Mouse (Mus musculus) heart, postnatal 4 days (tissue): ENCODE results near the gene Cd22. TPM values are rescaled to one million over a fixed set of nuclear protein-coding genes. Genes with fewer than 3 reads are reported as not detected.
"Not testable (repeated sequence)": the region's sequence is repeated elsewhere in the genome, so short reads cannot be mapped to it uniquely, and the experiment has no call there.

Source experiments
- DNase-seq: peaks from one replicate; pipeline ENCODE4 v3.0.0; 2021
- total RNA-seq, 2 experiments: library from RNA; stranded (reverse); gene quantifications; 2 replicates each; pipeline ENCODE4 v1.2.3; 2021

The Cd22 gene
- 1 to 10 TPM in 1 of 2 experiments, under 1 TPM in 1; 0.09 to 1.2 TPM for total RNA-seq

GRCm38 (mm10) chr7:30880176-30880575 is at the start of gene Cd22:
Gene Cd22 (minus strand): TSS chr7:30880342.
- DNase-seq: no peak

- DNase-seq: not testable (repeated sequence)
Measured at GRCm38 (mm10) chr7:30924581-30924980, 44.4 kb upstream of the Cd22 start, which contains the start of gene Hamp2. Gene Hamp2 (minus strand): TSS chr7:30924681.

GRCm38 (mm10) chr7:30924071-30924470 is 43.9 kb upstream of the Cd22 start:
- DNase-seq: no peak

GRCm38 (mm10) chr7:30922490-30922889 is 42.3 kb upstream of the Cd22 start:
- not testable (repeated sequence) for DNase-seq

GRCm38 (mm10) chr7:30920217-30920616 is 40.1 kb upstream of the Cd22 start:
- no peak for DNase-seq

- no peak for DNase-seq
Measured at GRCm38 (mm10) chr7:30917219-30917618, 37.1 kb upstream of the Cd22 start.

GRCm38 (mm10) chr7:30916713-30917112 is 36.6 kb upstream of the Cd22 start:
- no peak for DNase-seq

GRCm38 (mm10) chr7:30914732-30915131 is 34.6 kb upstream of the Cd22 start, which contains the start of gene Mag:
Gene Mag (minus strand): TSS chr7:30914873.
- DNase-seq: no peak

- DNase-seq: no peak
Measured at GRCm38 (mm10) chr7:30909773-30910172, 29.6 kb upstream of the Cd22 start.

GRCm38 (mm10) chr7:30908992-30909431 is 28.9 kb upstream of the Cd22 start:
- no peak for DNase-seq

- DNase-seq: no peak
Measured at GRCm38 (mm10) chr7:30908277-30908991, 28.3 kb upstream of the Cd22 start.

GRCm38 (mm10) chr7:30904042-30904441 is 23.9 kb upstream of the Cd22 start:
- DNase-seq: peak; percentile 24

- no peak for DNase-seq
Measured at GRCm38 (mm10) chr7:30895217-30895616, 15.1 kb upstream of the Cd22 start.

GRCm38 (mm10) chr7:30892515-30892914 is 12.4 kb upstream of the Cd22 start:
- no peak for DNase-seq

- no peak for DNase-seq
Measured at GRCm38 (mm10) chr7:30891746-30892145, 11.6 kb upstream of the Cd22 start.

GRCm38 (mm10) chr7:30890681-30891080 is 10.5 kb upstream of the Cd22 start:
- no peak for DNase-seq

- DNase-seq: no peak
Measured at GRCm38 (mm10) chr7:30888786-30889185, 8.6 kb upstream of the Cd22 start.

GRCm38 (mm10) chr7:30887568-30888188 is 7.5 kb upstream of the Cd22 start:
- DNase-seq: no peak

- DNase-seq: no peak
Measured at GRCm38 (mm10) chr7:30886852-30887251, 6.7 kb upstream of the Cd22 start.

- DNase-seq: no peak
Measured at GRCm38 (mm10) chr7:30884047-30884446, 3.9 kb upstream of the Cd22 start.

GRCm38 (mm10) chr7:30881367-30881766 is 1.2 kb upstream of the Cd22 start:
- DNase-seq: no peak

- DNase-seq: no peak
Measured at GRCm38 (mm10) chr7:30878950-30879349, 1.2 kb downstream of the Cd22 start.

GRCm38 (mm10) chr7:30873083-30873482 is 7.1 kb downstream of the Cd22 start:
- peak; percentile 84 for DNase-seq

- no peak for DNase-seq
Measured at GRCm38 (mm10) chr7:30863386-30863785, 16.8 kb downstream of the Cd22 start.
